Mouse (Mus musculus): ENCODE measurements around the gene Rab23. TPM values are rescaled to one million over a fixed set of nuclear protein-coding genes. Genes with fewer than 3 reads are reported as not detected.

The Rab23 gene
- total RNA-seq, 2 experiments from 2014 or later = 8.1 to 14.4 TPM

DNA sequence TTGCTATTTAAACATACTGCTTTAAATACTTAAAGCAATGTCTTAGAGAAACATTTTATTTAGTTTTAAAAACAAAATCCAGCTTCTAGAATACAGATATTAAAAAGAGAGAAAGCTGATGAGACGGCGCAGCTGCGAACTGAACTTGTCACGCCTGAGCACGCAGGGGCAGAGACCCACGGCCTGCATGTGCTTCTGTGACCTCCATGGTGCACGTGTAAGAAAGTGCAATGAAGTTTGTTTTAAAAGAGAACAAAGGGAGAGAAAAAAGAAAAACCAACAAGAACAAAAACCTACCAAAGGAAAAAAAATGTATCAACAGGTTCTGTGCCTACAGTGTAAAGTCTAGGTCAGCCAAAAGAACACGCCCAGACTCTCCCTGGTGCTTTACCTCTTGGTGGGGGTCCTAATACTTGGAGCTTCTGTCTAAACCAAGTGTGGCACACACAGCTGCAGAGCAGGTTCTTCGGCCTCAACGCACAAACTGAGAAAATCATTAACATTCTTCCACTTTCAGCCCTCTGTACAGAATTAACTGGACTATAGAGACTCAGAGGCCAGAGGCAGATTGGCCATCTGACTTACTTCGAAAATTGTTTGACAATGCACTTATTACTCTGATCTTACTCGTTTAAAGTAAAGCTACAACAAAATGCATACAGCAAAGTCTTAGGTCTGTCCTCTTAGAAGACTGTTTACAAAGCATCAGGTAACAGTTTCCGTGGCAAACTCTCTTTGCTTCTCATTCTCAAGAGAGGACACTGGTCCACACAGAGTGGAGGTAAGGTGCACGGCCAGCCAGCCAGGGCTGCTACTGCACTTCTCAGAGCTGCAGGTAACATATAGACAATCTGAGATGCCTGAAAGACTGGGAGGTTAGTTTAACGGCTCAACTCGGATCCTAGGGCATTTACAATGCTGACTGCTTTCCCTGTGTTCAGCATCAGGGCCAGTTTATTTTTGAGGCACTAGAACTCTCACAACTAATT lies 47.1 kb downstream of the Rab23 start:
- DNase-seq = no peak

DNA sequence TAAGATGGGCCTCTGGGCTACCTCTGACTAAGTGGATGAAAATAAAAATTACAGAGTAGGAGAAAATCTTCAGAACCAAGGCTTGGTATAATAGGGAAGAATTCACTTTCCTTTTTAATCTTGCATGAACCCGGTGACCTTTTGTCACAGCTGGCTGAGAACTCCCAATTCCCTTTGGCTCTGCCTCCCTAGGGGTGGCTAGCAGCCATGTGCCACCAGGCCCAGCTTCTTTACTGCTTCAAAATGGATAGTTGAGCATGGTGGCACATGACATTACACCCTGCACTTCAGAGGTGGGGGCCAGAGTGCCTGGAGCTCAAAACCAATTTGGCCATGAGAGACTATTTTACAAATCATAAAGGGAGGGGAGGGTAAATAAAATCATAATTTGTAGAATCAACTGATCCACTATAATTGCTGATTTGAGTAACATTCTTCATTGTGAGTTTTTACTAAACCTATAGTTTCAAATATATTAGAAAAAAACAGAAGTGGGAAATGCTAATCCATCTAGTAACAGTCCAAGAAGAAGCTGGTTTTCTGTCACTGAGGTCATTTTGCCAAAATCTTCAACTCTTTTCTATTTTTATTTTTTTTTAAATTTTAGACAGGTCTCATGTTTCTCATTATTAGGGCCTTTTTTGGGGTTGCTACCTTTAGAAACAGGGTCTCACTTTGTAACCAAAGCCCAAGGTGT lies 48.6 kb downstream of the Rab23 start:
- no peak for DNase-seq

DNA sequence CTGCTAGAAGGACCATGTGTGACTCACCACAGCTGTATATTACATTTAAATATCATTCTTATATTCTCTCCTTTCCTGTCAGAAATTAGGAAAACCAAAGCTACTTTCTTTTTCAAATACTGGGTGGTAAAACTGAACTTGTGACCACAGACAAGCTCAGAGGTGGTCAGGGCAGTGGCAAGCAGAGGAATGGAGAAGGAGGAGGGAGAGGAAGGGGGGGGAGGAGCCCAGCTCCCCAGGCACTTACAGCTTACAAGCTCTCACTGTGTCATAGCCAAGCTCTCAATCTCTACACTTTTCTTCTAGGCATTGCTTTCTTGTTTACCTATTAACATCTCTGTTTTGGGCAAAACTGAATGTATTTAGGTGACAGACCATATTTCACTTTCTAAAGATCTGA lies 49.1 kb downstream of the Rab23 start:
- DNase-seq = no peak

DNA sequence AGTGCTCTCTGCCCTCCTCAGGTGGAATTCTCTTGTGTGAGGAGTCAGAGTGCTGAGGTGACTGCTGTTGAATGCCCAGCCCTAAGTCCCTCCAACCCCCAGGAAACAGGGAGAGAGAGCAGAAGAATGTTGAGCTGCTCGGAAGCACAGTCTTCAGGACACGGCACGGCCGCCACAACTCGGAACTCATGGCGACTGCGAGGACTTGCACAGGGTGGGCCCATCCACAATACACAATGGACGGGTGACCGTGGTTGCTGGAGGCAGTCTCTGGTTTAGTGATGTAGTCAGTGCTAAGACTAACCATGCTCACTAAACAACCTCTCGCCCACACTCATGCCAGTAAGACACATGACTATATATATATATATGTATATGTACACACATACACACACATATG lies 51.9 kb downstream of the Rab23 start:
- no peak for DNase-seq

DNA sequence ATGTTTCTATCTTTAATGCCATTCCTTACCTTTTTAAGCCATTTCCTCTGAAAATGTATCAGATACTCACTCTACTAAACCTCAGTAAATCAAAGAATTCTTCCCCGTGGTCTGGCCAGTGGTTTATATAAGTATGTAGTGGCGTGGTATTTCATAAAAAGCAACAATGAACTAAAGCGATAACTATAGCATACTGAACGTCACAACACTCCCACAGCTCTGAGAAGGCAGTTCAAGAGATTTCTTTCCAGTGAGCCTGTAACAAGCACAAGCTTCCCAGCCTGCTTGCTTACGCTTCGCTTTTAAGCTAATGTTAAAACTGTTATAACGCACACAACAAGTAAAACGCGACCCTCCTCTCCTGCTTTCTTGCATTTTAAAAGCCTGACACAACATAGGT lies 52.4 kb downstream of the Rab23 start:
- no peak for DNase-seq

DNA sequence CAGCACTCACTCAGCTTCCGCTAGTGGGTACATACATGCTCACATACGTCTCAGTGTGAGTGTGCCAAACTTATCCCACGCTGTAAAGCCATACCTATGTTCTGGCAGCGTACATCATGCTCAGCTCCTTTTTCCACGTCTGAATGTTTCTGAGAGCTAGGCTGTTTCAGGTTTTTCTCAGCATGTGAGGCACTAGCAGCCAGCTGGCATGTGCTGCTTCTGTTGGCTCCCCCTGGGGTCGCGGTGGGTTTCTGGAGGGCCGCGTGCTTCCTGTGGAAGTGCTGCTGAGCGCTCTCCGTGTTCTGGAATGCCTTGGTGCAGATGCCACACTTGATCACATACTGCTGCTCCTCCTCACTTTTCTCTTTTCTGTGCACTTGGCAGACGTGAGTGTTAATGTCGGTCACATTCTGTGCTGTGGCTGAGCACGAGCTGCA lies 56.5 kb downstream of the Rab23 start:
- no peak for DNase-seq

DNA sequence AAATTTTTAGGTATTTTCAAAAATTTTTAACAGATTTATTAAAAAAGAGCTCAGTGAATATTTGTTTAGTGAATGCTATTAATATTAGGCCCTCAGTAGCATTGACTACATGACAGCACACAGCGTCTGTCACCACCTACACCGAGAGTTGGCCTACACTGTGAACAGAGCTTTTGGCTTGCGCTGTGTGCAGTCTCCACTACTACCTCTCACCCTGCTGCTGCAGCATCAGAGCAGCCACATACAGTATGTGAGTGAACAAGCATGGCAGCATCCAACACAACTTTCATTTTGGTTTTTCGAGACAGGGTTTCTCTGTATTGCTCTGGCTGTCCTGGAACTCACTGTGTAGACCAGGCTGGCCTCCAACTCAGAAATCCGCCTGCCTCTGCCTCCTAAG lies 64.9 kb downstream of the Rab23 start:
- no peak for DNase-seq

DNA sequence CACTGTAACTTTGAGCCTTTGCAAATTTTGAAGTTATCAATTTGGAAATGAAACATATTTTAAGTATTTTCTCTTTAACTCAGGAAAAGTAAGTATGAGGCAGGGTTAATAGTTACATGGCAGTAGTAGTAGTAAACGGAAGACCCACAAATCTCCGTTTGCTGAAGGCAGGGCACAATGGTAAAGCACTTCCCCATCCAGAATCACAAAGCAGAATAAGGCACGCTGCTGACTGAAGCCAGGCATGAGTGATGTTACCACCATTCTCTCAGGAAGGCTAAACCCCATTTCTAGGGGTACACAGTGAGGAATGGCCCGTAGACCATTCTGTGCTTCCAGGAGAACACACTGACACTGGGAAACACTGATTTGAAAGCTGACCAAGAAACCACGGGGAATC lies 68.4 kb downstream of the Rab23 start:
- no peak for DNase-seq

DNA sequence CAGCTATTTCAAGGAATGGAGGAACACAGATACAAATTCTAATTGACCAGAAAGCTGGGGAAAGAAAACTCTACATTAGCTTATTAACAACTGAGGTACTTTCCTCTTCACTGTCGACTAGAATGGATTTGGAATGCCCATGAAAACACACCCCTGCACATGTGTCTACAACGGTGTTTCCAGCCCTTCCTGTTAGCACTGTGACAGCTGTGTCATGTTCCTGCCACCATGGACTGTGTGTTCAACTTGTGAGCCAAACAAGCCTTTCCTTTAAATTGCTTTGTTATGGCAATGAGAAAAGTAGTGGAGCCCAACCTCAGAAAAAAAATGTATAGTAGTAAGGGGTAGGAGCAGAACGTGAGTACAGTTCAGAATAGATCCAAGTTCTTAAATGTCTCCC lies 68.8 kb downstream of the Rab23 start:
- no peak for DNase-seq

Other genes starting within 250 kb of the Rab23 start
- gene Prim2, start 50.1 kb upstream of the Rab23 start, total RNA-seq (2021) = 1 to 10 TPM; 4.2 to 5.5 TPM
- 10 to 100 TPM; 27.2 to 27.6 TPM for gene Bag2, start 37.9 kb downstream of the Rab23 start, total RNA-seq (2021)
- gene Zfp451, start 94.7 kb downstream of the Rab23 start, total RNA-seq (2021) = 10 to 100 TPM; 17.2 to 20.5 TPM
- gene Bend6, start 187.9 kb downstream of the Rab23 start, total RNA-seq (2021) = 1 to 10 TPM in 1 of 2 experiments, under 1 TPM in 1; 0.68 to 1.2 TPM
- gene Dst, start 188.3 kb downstream of the Rab23 start, total RNA-seq (2021) = 100 to 1,000 TPM; 130 to 146 TPM

Data from gastrocnemius, postnatal 10 days (tissue).